Mouse (Mus musculus) kidney, postnatal 25 days (tissue): ENCODE data around the gene Plekhh1.
A peak's percentile ranks its signal among the peaks of the same experiment; 100 is the strongest.

Experiments
- DNase-seq, 2 experiments: peaks; one replicate each; pipeline ENCODE4 v3.0.0; 2021; ENCODE audit warnings: mixed read lengths in 2 of 2

The Plekhh1 gene

DNA sequence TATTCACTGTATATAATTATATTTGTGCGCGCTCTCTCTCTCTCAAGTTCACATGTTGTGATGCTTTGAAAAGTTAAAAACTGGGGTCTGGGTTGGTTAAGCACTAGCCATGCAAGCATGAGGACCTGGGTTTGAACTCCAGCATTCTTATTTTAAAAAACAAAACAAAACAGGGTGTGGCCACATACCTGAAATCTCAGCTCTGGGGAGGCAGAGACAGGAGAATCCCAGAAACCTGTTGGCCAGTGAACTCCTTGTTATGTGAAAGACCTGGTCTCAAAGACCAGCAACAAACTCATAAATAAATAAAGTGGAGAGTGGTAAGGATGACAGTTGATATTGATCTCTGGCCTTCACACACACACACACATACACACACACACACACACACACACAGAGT, 5.4 kb downstream of the Plekhh1 start:
- DNase-seq, result no peak

- no peak for DNase-seq
Observed at GRCm38 (mm10) chr12:79035349-79035748, 6.4 kb downstream of the Plekhh1 start.

DNA sequence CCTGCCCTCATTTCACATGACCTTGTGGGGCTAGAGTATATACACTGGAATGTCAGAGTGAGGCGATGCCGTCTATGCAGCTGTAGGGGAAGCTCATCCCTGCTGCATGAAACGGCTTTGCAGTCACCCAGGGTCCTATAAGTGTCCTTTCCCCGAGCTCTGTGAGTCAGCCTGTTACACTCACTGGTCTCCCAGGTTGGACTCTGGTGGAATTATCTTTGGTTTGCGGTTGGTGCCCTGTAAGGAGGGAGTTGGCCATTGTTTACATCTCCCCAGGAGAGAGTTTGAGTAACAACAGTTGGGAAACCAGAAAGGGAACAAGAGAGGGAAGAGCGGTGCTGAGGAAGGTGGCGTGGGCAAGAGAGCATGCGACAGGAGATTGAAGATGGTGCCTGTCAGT, 10.7 kb downstream of the Plekhh1 start:
- no peak for DNase-seq

- DNase-seq, result no peak
Observed at GRCm38 (mm10) chr12:79040201-79040827, 11.4 kb downstream of the Plekhh1 start.

GRCm38 (mm10) chr12:79041436-79041835, 12.5 kb downstream of the Plekhh1 start:
- no peak for DNase-seq

GRCm38 (mm10) chr12:79044668-79045067, 15.7 kb downstream of the Plekhh1 start:
- no peak for DNase-seq

GRCm38 (mm10) chr12:79046171-79046570, 17.2 kb downstream of the Plekhh1 start:
- DNase-seq, result no peak

- DNase-seq, result no peak
Observed at GRCm38 (mm10) chr12:79047203-79047602, 18.2 kb downstream of the Plekhh1 start.

DNA sequence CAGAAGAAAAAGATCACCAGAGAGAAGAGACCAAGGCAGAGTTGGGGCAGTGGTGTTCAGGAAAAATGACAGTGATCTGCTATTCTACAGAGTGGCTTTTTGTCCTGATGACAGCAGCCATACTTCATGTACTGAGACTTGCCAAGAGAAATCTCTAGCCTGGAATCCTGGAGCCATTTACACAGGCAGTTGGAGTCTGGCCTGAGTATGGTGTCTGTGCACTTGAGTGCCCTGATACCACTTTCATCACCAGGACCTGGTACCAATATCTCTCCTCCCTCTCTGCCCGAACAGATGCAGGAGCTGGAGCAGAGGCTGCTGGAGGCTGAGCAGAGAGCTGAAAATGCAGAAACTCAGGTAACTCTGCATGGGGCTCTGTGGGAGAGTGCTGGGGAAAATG, 19.9 kb downstream of the Plekhh1 start:
- DNase-seq, result no peak

DNA sequence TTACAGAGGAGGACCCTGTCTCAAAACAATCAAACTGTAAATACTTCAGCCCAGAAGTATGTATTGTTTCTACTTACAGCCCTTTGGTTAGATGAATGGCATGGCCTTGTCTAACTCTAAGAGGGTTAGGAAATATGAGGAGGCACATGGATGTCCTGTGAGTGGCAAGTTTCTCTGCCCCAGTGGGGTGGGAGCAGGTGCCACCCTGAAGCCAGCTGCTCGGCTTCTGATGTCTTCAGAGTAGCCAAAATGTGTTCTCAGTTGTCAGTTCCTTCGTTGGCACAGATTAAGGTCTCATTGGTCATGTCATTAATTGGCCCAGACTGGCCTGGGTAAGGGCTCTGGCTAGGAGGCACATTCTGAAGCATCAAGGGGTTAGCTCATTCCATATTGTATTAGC, 20.8 kb downstream of the Plekhh1 start:
- no peak for DNase-seq

DNA sequence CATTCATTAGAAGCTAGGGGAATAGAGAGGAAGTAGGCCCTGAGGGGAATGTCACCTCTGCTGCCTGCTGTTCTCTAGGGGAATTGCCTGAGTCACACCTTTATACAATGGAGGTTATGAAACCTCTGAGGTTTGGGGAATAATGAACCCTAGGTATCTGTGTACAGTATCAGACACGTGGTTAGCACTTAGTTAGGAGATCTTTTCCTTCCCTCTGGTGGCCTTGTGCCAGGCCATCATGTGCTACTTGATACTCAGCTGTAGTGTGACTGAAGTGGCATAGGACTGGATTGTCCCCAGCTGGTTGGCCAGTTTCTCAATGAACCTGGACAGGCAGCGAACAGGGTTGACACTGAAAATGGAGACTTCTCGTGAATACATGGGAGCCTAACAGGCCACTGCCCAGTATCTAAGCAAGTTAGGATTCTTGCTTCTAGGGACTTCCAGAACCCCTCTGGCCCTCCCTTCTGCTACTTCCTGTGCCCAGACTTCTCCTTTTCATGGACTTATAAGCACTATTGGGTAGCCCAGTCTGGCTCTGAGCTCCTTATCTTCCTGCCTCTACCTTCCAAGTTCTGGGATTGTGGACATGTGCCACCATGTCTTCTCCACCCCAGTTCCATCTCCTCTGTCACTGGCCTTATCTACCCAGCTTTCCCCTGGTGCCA, 21.7 kb downstream of the Plekhh1 start:
- DNase-seq, result peak; percentile 45 to 61

DNA sequence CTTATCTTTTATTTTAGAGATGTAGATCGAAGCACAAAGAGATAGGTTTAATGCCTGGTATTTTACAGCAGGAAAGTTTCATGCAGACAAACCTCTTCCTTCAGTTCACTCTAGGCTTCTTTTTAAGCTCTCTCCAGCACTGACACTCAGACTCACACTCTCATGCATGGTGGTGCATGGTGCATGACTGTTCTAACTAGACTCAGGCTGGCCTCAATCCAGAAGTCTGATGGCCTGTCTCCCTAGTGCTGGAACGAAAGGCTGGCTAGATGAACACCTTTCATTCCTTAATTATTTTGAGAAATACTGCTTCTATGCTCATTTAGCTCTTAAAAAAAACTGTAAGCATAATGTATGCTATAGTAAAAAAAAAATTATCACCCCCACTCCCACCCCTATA, 23.1 kb downstream of the Plekhh1 start:
- DNase-seq, result peak; percentile 70 to 74

GRCm38 (mm10) chr12:79055276-79055675, 26.3 kb downstream of the Plekhh1 start:
- no peak for DNase-seq

DNA sequence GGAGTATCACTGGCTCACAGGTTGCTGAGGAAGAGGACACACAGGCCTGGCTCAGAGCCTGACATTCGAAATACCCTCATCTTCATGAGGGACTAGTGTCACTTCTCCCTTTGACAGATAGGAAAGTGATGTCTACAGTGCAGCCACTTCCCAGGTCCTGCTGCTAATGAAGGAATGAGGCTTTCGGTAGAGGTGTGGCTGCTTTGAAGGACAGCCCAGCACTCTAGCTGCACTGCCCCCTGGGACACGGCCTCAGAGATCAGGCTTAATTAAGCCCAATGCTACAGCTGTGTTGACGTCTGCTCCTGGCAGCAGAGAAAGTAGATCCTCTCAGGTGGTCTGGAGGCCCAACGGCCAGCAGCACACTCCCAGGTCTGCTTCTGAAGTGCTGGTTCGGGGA, 30.6 kb downstream of the Plekhh1 start:
- no peak for DNase-seq

GRCm38 (mm10) chr12:79060134-79060533, 31.2 kb downstream of the Plekhh1 start:
- no peak for DNase-seq

DNA sequence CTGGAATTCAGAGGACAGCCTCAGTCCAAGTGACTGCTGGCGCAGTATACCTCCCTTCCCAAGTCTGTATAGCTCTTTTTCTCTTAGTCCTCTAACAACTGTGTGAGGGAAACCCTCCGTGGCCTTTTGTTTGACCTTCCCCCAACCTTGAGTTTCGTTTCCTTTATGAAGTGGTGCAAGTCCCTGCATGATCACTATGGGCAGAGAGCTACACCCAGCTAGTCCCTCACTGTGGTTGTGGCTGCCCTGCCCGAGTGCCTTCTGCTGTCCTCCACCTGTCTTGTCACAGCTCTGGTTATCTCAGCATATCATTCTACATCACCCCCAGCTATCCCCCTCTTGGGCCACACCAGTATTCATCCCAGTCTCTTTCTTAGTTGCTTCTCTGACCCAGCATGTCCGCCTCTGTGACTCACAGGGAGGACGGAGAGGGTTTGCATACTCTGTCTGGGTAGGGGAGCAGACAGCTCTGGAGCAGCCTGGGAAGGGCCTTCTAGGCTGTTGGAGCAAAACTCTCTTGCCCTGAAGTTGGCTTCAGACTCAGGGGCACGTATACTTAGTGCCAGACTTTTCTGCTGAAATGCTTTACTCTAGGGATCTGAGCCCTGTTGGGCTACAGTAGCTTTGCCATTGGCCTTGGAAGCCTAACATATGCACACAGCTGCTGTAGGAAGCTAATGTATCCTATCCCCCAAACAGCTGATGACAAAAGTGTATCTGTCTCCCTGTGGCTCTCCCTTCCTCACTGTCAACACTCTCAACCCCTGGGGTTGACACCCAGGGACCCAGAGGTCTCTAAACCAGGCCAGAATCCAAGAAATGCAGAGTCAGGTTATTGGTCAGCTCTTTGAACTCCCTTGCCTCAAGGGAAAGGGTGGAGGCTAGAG, 32.0 kb downstream of the Plekhh1 start:
- no peak for DNase-seq

DNA sequence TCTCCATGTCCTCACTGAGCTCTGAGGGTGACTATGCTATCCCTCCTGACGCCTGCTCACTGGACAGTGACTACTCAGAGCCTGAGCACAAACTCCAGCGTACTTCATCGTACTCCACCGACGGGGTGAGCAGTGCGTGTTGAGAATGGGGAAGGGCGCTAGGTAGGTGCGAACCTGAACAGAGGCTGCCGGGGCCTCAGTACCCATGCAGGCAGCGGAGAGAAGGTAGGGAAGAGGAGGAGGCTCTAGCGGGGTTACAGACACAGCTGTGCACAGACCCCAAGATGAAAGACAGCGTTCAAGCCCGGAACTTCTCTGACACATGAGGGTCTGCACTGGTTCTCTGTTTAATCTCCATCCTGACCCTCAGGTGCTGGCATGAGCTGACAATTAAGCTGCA, 35.5 kb downstream of the Plekhh1 start:
- DNase-seq, result no peak

- DNase-seq, result peak in 1 of 2 experiments; percentile 50
Observed at GRCm38 (mm10) chr12:79066431-79066830, 37.5 kb downstream of the Plekhh1 start.

DNA sequence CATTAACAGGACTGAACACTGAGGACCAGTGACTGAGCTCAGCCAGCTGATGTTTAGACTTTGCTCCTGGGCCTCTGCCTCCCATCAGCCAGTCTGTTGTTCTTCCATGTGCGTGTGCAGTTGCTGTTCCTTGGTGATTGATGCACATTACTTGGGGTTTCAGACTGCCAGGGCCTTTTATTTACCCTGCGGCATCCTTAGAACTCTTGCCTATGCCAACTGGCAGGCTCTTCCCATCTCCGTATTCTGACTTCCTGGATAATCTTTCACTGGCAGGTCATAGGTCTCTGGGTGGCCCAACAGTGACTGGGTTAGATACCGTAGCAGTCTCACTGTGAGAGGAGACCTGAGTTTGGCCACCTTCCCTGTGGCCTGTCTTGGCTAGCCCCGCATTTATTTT, 38.6 kb downstream of the Plekhh1 start:
- peak; percentile 57 to 80 for DNase-seq

GRCm38 (mm10) chr12:79068306-79068705, 39.3 kb downstream of the Plekhh1 start:
- peak; percentile 76 to 89 for DNase-seq

- peak; percentile 50 to 79 for DNase-seq
Observed at GRCm38 (mm10) chr12:79069187-79069608, 40.2 kb downstream of the Plekhh1 start.

GRCm38 (mm10) chr12:79069916-79070315, 41.0 kb downstream of the Plekhh1 start:
- no peak for DNase-seq

DNA sequence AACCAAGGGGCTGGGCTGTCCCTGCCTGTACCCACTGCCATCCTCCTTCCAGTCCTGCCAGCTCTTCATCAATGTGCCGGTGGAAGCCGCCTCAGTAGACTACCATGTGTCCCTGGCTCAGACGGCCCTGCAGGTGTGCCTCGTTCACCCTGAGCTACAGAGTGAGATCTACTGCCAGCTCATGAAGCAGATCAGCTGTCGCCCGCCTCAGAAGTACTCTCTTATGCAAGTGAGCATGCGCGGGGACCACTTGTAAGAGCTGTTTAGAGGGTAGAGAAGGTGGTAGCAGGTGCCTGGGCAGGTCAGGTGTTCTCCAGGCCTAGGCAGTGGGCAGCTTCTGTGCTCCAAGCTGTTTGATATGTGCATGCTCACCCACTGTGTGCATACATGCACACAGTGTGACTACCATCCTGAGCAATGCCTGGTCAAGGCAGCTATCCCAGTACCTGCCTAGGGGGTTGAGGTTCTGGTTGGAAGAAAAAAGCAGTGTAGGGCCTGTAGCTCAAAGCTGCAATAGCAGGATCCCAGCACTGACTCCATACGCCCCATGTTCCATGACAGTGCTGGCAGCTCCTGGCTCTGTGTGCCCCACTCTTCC, 41.9 kb downstream of the Plekhh1 start:
- no peak for DNase-seq
